Mouse (Mus musculus): ENCODE results near the gene Atp6v0a1. TPM values are rescaled to one million over a fixed set of nuclear protein-coding genes. Genes with fewer than 3 reads are reported as not detected.

The Atp6v0a1 gene
- polyA plus RNA-seq, 1 experiment, result 45.0 TPM

- TF ChIP-seq E2F4 (IDR thresholded peaks at IDR 0.05; ENCODE audit: insufficient read depth) (no peak), TCF12 (IDR thresholded peaks at IDR 0.05; ENCODE audit: insufficient read depth, poor library complexity, severe bottlenecking) (no peak), REST (IDR thresholded peaks at IDR 0.05; ENCODE audit: insufficient read depth, insufficient read length) (peak; percentile 12), MYOG (IDR thresholded peaks at IDR 0.05; ENCODE audit: control insufficient read depth in 1 of 3, insufficient read depth in 1 of 3, insufficient read length in 2 of 3, low read depth in 2 of 3) (peak in 1 of 3 experiments; percentile 2), MAX (IDR thresholded peaks at IDR 0.05; ENCODE audit: low read depth) (no peak), USF1 (IDR thresholded peaks at IDR 0.05; ENCODE audit: low read depth) (no peak), POLR2A (IDR thresholded peaks at IDR 0.05; ENCODE audit: insufficient read length, low read depth) (peak; percentile 56), MYOD1 (IDR thresholded peaks at IDR 0.05; ENCODE audit: control insufficient read depth in 1 of 3, insufficient read length in 2 of 3, low read depth in 2 of 3) (no peak), POLR2AphosphoS2 (IDR thresholded peaks at IDR 0.05; ENCODE audit: insufficient read length, low read depth) (peak; percentile 82)
- Histone ChIP-seq H3K27me3 (ENCODE audit: control insufficient read depth, insufficient read depth, insufficient read length) (no peaks in the 10 kb centered on the region), H3K4me3 (peak overlapping the region; percentile 98), H3ac (ENCODE audit: control insufficient read depth, insufficient read length) (peak overlapping the region; percentile 61), H3K36me3 (ENCODE audit: control insufficient read depth, insufficient read depth) (no peaks in the 10 kb centered on the region), H3K4me2 (ENCODE audit: low read depth) (peak overlapping the region; percentile 52), H3K79me2 (ENCODE audit: control insufficient read depth, insufficient read depth) (peaks cover 54% of the 10 kb centered on the region)
Observed at GRCm38 (mm10) chr11:100969744-100970556, 39.3 kb upstream of the Atp6v0a1 start.

GRCm38 (mm10) chr11:100970557-100970937 lies 38.7 kb upstream of the Atp6v0a1 start, which contains the start of gene Cavin1:
Cavin1 (minus strand) TSS chr11:100970887.
- Histone ChIP-seq H3ac (ENCODE audit: control insufficient read depth, insufficient read length) (peak within 1 kb of the TSS; percentile 61), H3K27me3 (ENCODE audit: control insufficient read depth, insufficient read depth, insufficient read length) (no peaks in the 10 kb centered on the region), H3K4me2 (ENCODE audit: low read depth) (peak within 1 kb of the TSS; percentile 86), H3K36me3 (ENCODE audit: control insufficient read depth, insufficient read depth) (no peaks in the 10 kb centered on the region), H3K4me3 (peak within 1 kb of the TSS; percentile 98), H3K79me2 (ENCODE audit: control insufficient read depth, insufficient read depth) (peaks cover 48% of the 10 kb centered on the region)
- no peak for TF ChIP-seq MYOG (IDR thresholded peaks at IDR 0.05; ENCODE audit: control insufficient read depth in 1 of 3, insufficient read depth in 1 of 3, insufficient read length in 2 of 3, low read depth in 2 of 3)
- TF ChIP-seq TCF12 (IDR thresholded peaks at IDR 0.05; ENCODE audit: insufficient read depth, poor library complexity, severe bottlenecking), result no peak
- TF ChIP-seq TCF3 (IDR thresholded peaks at IDR 0.05; ENCODE audit: insufficient read length, low read depth), result no peak
- peak; percentile 60 for TF ChIP-seq SRF (IDR thresholded peaks at IDR 0.05; ENCODE audit: control insufficient read depth, insufficient read length, low read depth)
- peak; percentile 97 for TF ChIP-seq POLR2A (IDR thresholded peaks at IDR 0.05; ENCODE audit: insufficient read length, low read depth)
- no peak for TF ChIP-seq MAX (IDR thresholded peaks at IDR 0.05; ENCODE audit: low read depth)
- TF ChIP-seq MYOD1 (IDR thresholded peaks at IDR 0.05; ENCODE audit: control insufficient read depth in 1 of 3, insufficient read length in 2 of 3, low read depth in 2 of 3), result no peak
- peak; percentile 100 for TF ChIP-seq POLR2AphosphoS2 (IDR thresholded peaks at IDR 0.05; ENCODE audit: insufficient read length, low read depth)
- TF ChIP-seq USF1 (IDR thresholded peaks at IDR 0.05; ENCODE audit: low read depth), result no peak
- no peak for TF ChIP-seq CEBPB (IDR thresholded peaks at IDR 0.05; ENCODE audit: insufficient read depth, poor library complexity, severe bottlenecking)
- TF ChIP-seq REST (IDR thresholded peaks at IDR 0.05; ENCODE audit: insufficient read depth, insufficient read length), result peak; percentile 65
- TF ChIP-seq E2F4 (IDR thresholded peaks at IDR 0.05; ENCODE audit: insufficient read depth), result peak; percentile 4

- Histone ChIP-seq H3K79me2 (ENCODE audit: control insufficient read depth, insufficient read depth) (peaks cover 38% of the 10 kb centered on the region), H3K36me3 (ENCODE audit: control insufficient read depth, insufficient read depth) (no peaks in the 10 kb centered on the region)
Observed at GRCm38 (mm10) chr11:100971455-100971854, 37.8 kb upstream of the Atp6v0a1 start.

GRCm38 (mm10) chr11:100973245-100973644 lies 36.0 kb upstream of the Atp6v0a1 start:
- no peak overlapping the region for H3K4me2 ChIP-seq (ENCODE audit: low read depth)
- TF ChIP-seq USF1 (IDR thresholded peaks at IDR 0.05; ENCODE audit: low read depth) (no peak), POLR2A (IDR thresholded peaks at IDR 0.05; ENCODE audit: insufficient read length, low read depth) (no peak), TCF3 (IDR thresholded peaks at IDR 0.05; ENCODE audit: insufficient read length, low read depth) (no peak), MYOD1 (IDR thresholded peaks at IDR 0.05; ENCODE audit: control insufficient read depth in 1 of 3, insufficient read length in 2 of 3, low read depth in 2 of 3) (no peak), MAX (IDR thresholded peaks at IDR 0.05; ENCODE audit: low read depth) (no peak), REST (IDR thresholded peaks at IDR 0.05; ENCODE audit: insufficient read depth, insufficient read length) (no peak), TCF12 (IDR thresholded peaks at IDR 0.05; ENCODE audit: insufficient read depth, poor library complexity, severe bottlenecking) (no peak), CEBPB (IDR thresholded peaks at IDR 0.05; ENCODE audit: insufficient read depth, poor library complexity, severe bottlenecking) (no peak), SRF (IDR thresholded peaks at IDR 0.05; ENCODE audit: control insufficient read depth, insufficient read length, low read depth) (no peak), MYOG (IDR thresholded peaks at IDR 0.05; ENCODE audit: control insufficient read depth in 1 of 3, insufficient read depth in 1 of 3, insufficient read length in 2 of 3, low read depth in 2 of 3) (no peak), POLR2AphosphoS2 (IDR thresholded peaks at IDR 0.05; ENCODE audit: insufficient read length, low read depth) (no peak), E2F4 (IDR thresholded peaks at IDR 0.05; ENCODE audit: insufficient read depth) (no peak)
- no peak overlapping the region for H3ac ChIP-seq (ENCODE audit: control insufficient read depth, insufficient read length)
- no peak overlapping the region for H3K4me3 ChIP-seq
- H3K27me3 ChIP-seq (ENCODE audit: control insufficient read depth, insufficient read depth, insufficient read length), result no peaks in the 10 kb centered on the region
- H3K36me3 ChIP-seq (ENCODE audit: control insufficient read depth, insufficient read depth), result no peaks in the 10 kb centered on the region
- peaks cover 21% of the 10 kb centered on the region for H3K79me2 ChIP-seq (ENCODE audit: control insufficient read depth, insufficient read depth)

More at GRCm38 (mm10) chr11:100971455-100971854, 37.8 kb upstream of the Atp6v0a1 start:
- Histone ChIP-seq H3ac (ENCODE audit: control insufficient read depth, insufficient read length) (no peak overlapping the region), H3K27me3 (ENCODE audit: control insufficient read depth, insufficient read depth, insufficient read length) (no peaks in the 10 kb centered on the region), H3K4me3 (peak overlapping the region; percentile 98), H3K4me2 (ENCODE audit: low read depth) (peak overlapping the region; percentile 86)
- TF ChIP-seq REST (IDR thresholded peaks at IDR 0.05; ENCODE audit: insufficient read depth, insufficient read length), result no peak
- TF ChIP-seq E2F4 (IDR thresholded peaks at IDR 0.05; ENCODE audit: insufficient read depth), result no peak
- TF ChIP-seq SRF (IDR thresholded peaks at IDR 0.05; ENCODE audit: control insufficient read depth, insufficient read length, low read depth), result no peak
- no peak for TF ChIP-seq POLR2AphosphoS2 (IDR thresholded peaks at IDR 0.05; ENCODE audit: insufficient read length, low read depth)
- TF ChIP-seq USF1 (IDR thresholded peaks at IDR 0.05; ENCODE audit: low read depth), result no peak
